Mouse (Mus musculus): Measurements from ENCODE around the gene Stx18.

- no peak for TF ChIP-seq CTCF (IDR thresholded peaks at IDR 0.05; ENCODE audit: low read depth)
- TF ChIP-seq EP300 (IDR thresholded peaks at IDR 0.05; ENCODE audit: low read depth) = no peak
Measured at GRCm38 (mm10) chr5:38044923-38045322, 6.4 kb downstream of the Stx18 start.
